Mouse (Mus musculus) forebrain, embryonic 14.5 days (tissue): ENCODE results near the gene Uba5. TPM values are rescaled to one million over a fixed set of nuclear protein-coding genes. Genes with fewer than 3 reads are reported as not detected.

Experiments used
- ATAC-seq: fragments of 200-750 bp; cut with Nextera tagmentation; 2 replicates; pipeline ENCODE4 v1.8.0; 2017; ENCODE audit warnings: mild to moderate bottlenecking, moderate library complexity
- DNase-seq: peaks from one replicate; pipeline ENCODE4 v3.0.0-alpha.2; 2015; ENCODE audit warnings: low spot score
- H3K27ac ChIP-seq: fragments of 300-500 bp; sonication (generic); 2 replicates; pipeline ENCODE4 v1.5.1; 2014; ENCODE audit warnings: low read depth, mild to moderate bottlenecking, control low read depth, low read length, moderate library complexity
- H3K27me3 ChIP-seq: fragments of 300-500 bp; sonication (generic); replicated peaks from 2 replicates; pipeline ENCODE4 v1.6.1; 2014; ENCODE audit warnings: low read length, control low read depth, mixed read lengths; ENCODE audit not compliant: control insufficient read depth, insufficient read depth
- H3K36me3 ChIP-seq: fragments of 300-500 bp; sonication (generic); 2 replicates; pipeline ENCODE4 v1.6.1; 2014; ENCODE audit warnings: low read length, control low read depth; ENCODE audit not compliant: control insufficient read depth, insufficient read depth
- H3K4me1 ChIP-seq: fragments of 300-500 bp; sonication (generic); 2 replicates; pipeline ENCODE4 v1.6.1; 2014; ENCODE audit warnings: antibody characterized with exemption, low read length, control low read depth; ENCODE audit not compliant: control insufficient read depth, insufficient read depth
- H3K4me2 ChIP-seq: fragments of 300-500 bp; sonication (generic); 2 replicates; pipeline ENCODE4 v1.6.1; 2014; ENCODE audit warnings: mild to moderate bottlenecking, control low read depth, low read length
- H3K4me3 ChIP-seq: fragments of 300-500 bp; sonication (generic); 2 replicates; pipeline ENCODE4 v1.5.1; 2014; ENCODE audit warnings: low read depth, low read length, control low read depth
- H3K9ac ChIP-seq: fragments of 300-500 bp; sonication (generic); 2 replicates; pipeline ENCODE4 v1.6.1; 2014; ENCODE audit warnings: mild to moderate bottlenecking, low read length, control low read depth, moderate library complexity
- H3K9me3 ChIP-seq: fragments of 300-500 bp; sonication (generic); replicated peaks from 2 replicates; pipeline ENCODE4 v1.6.1; 2016; ENCODE audit warnings: low read length, control low read depth, mixed read lengths; ENCODE audit not compliant: control insufficient read depth
- WGBS: fragments of 180-500 bp; shearing (Covaris S2); extraction: QIAGEN DNeasy Blood & Tissue Kit; methylation state at CpG from one replicate; pipeline ENCODE4 v1.1.7; 2014; 5-methylcytosine and 5-hydroxymethylcytosine counted together
- polyA plus RNA-seq: library from polyadenylated mRNA; unstranded; fragments of >200 nt; fragmentation: Nextera tagmentation; extraction: Ambion mirVana; gene quantifications from 2 replicates; pipeline ENCODE4 v1.2.1, GENCODE M21; 2014

The Uba5 gene
- 73.6 and 75.3 TPM in 2 replicates for polyA plus RNA-seq

- H3K4me3 ChIP-seq = peak within 1 kb of the TSS; percentile 97
- DNase-seq (peak; percentile 88), ATAC-seq (peak; percentile 81)
- peaks cover 26% of the 10 kb centered on the region for H3K36me3 ChIP-seq
- peak within 1 kb of the TSS; percentile 81 for H3K9ac ChIP-seq
- H3K4me1 ChIP-seq = peaks cover 9% of the 10 kb centered on the region
- no peaks in the 10 kb centered on the region for H3K27me3 ChIP-seq
- no peaks in the 10 kb centered on the region for H3K9me3 ChIP-seq
- under 1% methylated on average over 59 of the region's 59 CpGs for WGBS
- peak within 1 kb of the TSS; percentile 91 for H3K4me2 ChIP-seq
- H3K27ac ChIP-seq = peak within 1 kb of the TSS; percentile 17
Observed at GRCm38 (mm10) chr9:104062430-104063243, at the start of gene Uba5. Gene Uba5, minus strand, starts transcription at chr9:104063134.

- 93% methylated on average over 5 of the region's 5 CpGs for WGBS
- 0 out of 2 replicates have a peak, but pooled peaks cover 3% of the 10 kb centered on the region for H3K9me3 ChIP-seq
Observed at GRCm38 (mm10) chr9:104109151-104109550, 46.2 kb upstream of the Uba5 start.

GRCm38 (mm10) chr9:104108571-104109143 lies 45.7 kb upstream of the Uba5 start:
- H3K27ac ChIP-seq = no peak overlapping the region
- H3K4me3 ChIP-seq = no peak overlapping the region
- H3K36me3 ChIP-seq = no peaks in the 10 kb centered on the region
- ATAC-seq = no peak
- no peaks in the 10 kb centered on the region for H3K4me1 ChIP-seq
- H3K27me3 ChIP-seq = no peaks in the 10 kb centered on the region
- 64% methylated on average over 2 of the region's 2 CpGs for WGBS
- no peak for DNase-seq
- H3K9me3 ChIP-seq = 0 out of 2 replicates have a peak, but pooled peaks cover 3% of the 10 kb centered on the region
- H3K4me2 ChIP-seq = no peak overlapping the region
- H3K9ac ChIP-seq = no peak overlapping the region

More at GRCm38 (mm10) chr9:104109151-104109550, 46.2 kb upstream of the Uba5 start:
- Histone ChIP-seq H3K4me3 (no peak overlapping the region), H3K36me3 (no peaks in the 10 kb centered on the region), H3K9ac (no peak overlapping the region), H3K27me3 (no peaks in the 10 kb centered on the region), H3K4me1 (no peaks in the 10 kb centered on the region), H3K27ac (no peak overlapping the region), H3K4me2 (no peak overlapping the region)
- no peak for ATAC-seq
- DNase-seq = no peak

DNA sequence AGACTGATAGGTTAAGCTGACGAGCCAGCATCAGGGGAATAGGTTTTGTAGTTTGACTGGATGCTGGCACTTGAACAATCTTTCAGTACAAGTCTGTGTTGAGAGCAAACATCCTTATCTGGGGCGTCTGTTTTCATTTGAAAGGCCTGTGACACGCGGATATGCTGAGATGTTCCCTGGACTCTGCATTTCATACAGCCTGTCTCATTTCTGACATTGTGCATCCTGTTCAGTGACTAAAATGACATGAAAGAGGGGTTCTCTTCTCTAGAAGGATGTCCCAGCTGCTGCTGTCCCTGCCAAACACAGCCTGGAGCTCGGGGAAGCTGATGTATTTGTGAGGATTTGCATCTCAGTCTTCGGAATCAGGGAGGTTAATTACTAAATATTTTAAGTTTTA lies 44.5 kb upstream of the Uba5 start:
- Histone ChIP-seq H3K4me1 (no peaks in the 10 kb centered on the region), H3K9me3 (0 out of 2 replicates have a peak, but pooled peaks cover 3% of the 10 kb centered on the region), H3K36me3 (no peaks in the 10 kb centered on the region), H3K9ac (no peak overlapping the region), H3K4me2 (no peak overlapping the region), H3K27me3 (no peaks in the 10 kb centered on the region), H3K27ac (no peak overlapping the region), H3K4me3 (no peak overlapping the region)
- DNase-seq (no peak), ATAC-seq (no peak)
- 80% methylated on average over 6 of the region's 6 CpGs for WGBS

DNA sequence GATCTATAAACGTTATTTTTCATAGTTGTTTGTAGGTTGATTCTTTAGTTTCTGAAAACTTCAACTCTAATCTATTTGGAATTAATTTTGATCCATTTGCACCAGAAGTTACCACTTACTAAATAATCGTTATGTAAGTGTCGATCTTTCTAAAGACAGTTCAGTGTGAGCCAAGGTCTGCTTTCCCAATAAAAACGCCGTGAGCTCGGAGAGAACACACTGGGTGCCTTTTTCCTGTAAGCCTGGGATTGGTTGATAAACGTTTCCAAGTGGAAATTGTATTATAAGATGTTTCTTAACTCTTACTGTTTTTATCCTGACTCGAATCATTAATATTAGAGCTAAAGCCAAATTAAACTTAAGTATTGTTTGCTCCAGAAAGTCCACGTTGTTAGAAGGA lies 44.0 kb upstream of the Uba5 start:
- Histone ChIP-seq H3K36me3 (no peaks in the 10 kb centered on the region), H3K4me2 (no peak overlapping the region), H3K4me3 (no peak overlapping the region), H3K4me1 (no peaks in the 10 kb centered on the region), H3K27me3 (no peaks in the 10 kb centered on the region), H3K27ac (no peak overlapping the region), H3K9ac (no peak overlapping the region), H3K9me3 (0 out of 2 replicates have a peak, but pooled peaks cover 3% of the 10 kb centered on the region)
- DNase-seq = no peak
- ATAC-seq = no peak
- 83% methylated on average over 9 of the region's 9 CpGs for WGBS

DNA sequence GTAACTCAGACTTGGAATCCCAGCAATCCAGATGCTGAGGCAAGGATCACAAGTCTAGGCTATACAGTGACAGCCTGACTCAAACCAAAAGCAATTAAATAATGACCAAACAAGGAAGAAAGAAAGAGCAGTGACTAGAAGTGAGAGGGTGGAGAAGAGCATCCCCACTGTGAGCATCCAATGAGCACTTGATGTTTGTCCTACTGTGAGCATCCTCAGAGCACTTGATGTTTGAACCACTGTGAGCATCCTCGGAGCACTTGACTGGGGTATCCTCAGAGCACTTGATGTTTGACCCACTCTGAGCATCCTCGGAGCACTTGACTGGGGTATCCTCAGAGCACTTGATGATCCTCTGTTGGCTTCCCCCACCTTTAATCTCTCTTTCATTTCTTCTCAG lies 42.1 kb upstream of the Uba5 start:
- Histone ChIP-seq H3K36me3 (no peaks in the 10 kb centered on the region), H3K9ac (no peak overlapping the region), H3K4me2 (no peak overlapping the region), H3K27me3 (no peaks in the 10 kb centered on the region), H3K27ac (no peak overlapping the region), H3K9me3 (no peaks in the 10 kb centered on the region), H3K4me1 (no peaks in the 10 kb centered on the region), H3K4me3 (no peak overlapping the region)
- ATAC-seq = no peak
- no peak for DNase-seq
- WGBS = 86% methylated on average over 2 of the region's 2 CpGs

DNA sequence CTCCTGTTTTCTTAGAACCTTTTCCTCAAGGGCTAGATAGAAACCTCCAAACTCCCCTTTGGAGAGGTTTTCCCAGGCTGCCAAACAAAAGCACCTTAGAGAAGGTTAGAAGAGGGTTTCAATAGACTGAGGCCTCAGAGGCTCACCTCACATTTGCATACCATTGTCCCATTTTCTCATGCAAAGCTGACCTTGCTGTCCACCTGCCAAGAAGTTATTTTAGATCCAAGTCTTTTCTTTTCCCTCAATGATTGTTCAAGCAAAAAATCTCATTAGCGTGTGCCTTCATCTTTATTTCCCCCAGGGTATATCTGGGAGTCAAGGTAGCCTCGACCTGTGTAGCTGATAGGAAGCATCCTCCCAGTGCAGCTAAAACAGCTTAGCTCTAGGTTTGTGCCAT lies 40.0 kb upstream of the Uba5 start:
- H3K27me3 ChIP-seq = no peaks in the 10 kb centered on the region
- no peak for DNase-seq
- no peak overlapping the region for H3K9ac ChIP-seq
- WGBS = 22% methylated on average over 2 of the region's 2 CpGs
- no peak for ATAC-seq
- H3K4me3 ChIP-seq = no peak overlapping the region
- no peak overlapping the region for H3K27ac ChIP-seq
- no peaks in the 10 kb centered on the region for H3K9me3 ChIP-seq
- no peaks in the 10 kb centered on the region for H3K36me3 ChIP-seq
- no peaks in the 10 kb centered on the region for H3K4me1 ChIP-seq
- H3K4me2 ChIP-seq = no peak overlapping the region

DNA sequence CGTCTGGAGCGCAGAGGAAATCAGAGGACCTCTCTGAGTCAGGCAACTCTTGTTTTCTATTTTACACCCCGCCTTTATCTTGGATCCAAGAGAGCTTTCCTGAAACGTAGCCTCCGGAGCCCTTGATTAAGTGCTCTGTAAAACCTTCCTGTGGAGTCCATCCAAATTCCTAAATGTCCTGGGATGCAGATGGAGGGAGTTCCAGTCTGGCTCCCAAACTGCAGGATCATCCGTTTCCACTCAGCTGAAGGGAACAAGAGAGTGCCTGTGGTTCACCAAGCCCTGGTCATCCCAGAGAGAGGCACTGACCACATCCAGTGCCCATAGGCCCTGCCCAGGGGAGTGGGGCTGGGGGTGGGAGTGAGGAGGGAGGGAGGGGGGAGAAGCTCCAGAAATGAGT lies 39.4 kb upstream of the Uba5 start:
- Histone ChIP-seq H3K9ac (no peak overlapping the region), H3K36me3 (no peaks in the 10 kb centered on the region), H3K27me3 (no peaks in the 10 kb centered on the region), H3K4me1 (no peaks in the 10 kb centered on the region), H3K4me2 (no peak overlapping the region), H3K9me3 (no peaks in the 10 kb centered on the region), H3K4me3 (no peak overlapping the region), H3K27ac (no peak overlapping the region)
- DNase-seq = no peak
- 27% methylated on average over 6 of the region's 6 CpGs for WGBS
- ATAC-seq = no peak

GRCm38 (mm10) chr9:104101458-104101857 lies 38.5 kb upstream of the Uba5 start:
- H3K27me3 ChIP-seq = no peaks in the 10 kb centered on the region
- no peak for DNase-seq
- H3K9ac ChIP-seq = no peak overlapping the region
- H3K36me3 ChIP-seq = no peaks in the 10 kb centered on the region
- H3K4me3 ChIP-seq = no peak overlapping the region
- H3K9me3 ChIP-seq = no peaks in the 10 kb centered on the region
- no peak for ATAC-seq
- H3K4me1 ChIP-seq = no peaks in the 10 kb centered on the region
- no peak overlapping the region for H3K4me2 ChIP-seq
- H3K27ac ChIP-seq = no peak overlapping the region
- 20% methylated on average over 3 of the region's 3 CpGs for WGBS
